Mouse (Mus musculus): ENCODE measurements around the gene Prlhr.
A peak's percentile ranks its signal among the peaks of the same experiment; 100 is the strongest.

Gene Prlhr

GRCm38 (mm10) chr19:60432347-60433129, 35.6 kb downstream of the Prlhr start:
- no peak for DNase-seq (ENCODE audit: inconsistent age in 2 of 2, low spot score in 1 of 2)

GRCm38 (mm10) chr19:60417611-60418010, 50.5 kb downstream of the Prlhr start:
- peak in 1 of 2 experiments; percentile 44 for DNase-seq (ENCODE audit: inconsistent age in 2 of 2, low spot score in 1 of 2)

Measured in adrenal gland, adult (tissue).